Mouse (Mus musculus) lung, postnatal 0 days (tissue): ENCODE measurements around the gene Gmcl1.

Source experiments
- CTCF ChIP-seq: IDR thresholded peaks from 2 replicates; pipeline ENCODE4 v1.5.1; 2016; ENCODE audit warnings: antibody characterized with exemption, mild to moderate bottlenecking
- EP300 ChIP-seq: IDR thresholded peaks from 2 replicates; pipeline ENCODE4 v1.6.1; 2016; ENCODE audit warnings: antibody characterized with exemption, mild to moderate bottlenecking, control low read depth

DNA sequence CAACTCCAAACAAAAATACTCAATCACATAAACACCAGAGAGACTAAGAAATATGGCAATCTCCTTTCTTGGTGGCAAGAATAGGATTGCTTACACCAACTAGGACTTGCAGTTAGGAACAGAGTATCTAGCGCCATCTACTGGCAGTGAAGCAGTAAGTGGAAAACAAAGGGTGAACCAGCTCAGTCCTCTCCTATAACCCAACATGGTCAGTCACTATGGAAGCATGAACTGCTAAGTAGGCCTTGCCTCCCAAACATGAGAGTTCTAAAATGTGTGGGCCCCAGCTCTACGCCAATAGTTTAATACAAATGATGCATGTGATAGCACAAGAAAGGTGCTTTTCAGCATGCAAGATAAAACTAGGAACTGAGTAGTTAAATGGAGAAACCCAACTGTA is 62.3 kb downstream of the Gmcl1 start:
- TF ChIP-seq CTCF, result peak; percentile 98
- no peak for TF ChIP-seq EP300
